ENCODE assay signal across 9 mouse cellular contexts in the genomic region with DNA sequence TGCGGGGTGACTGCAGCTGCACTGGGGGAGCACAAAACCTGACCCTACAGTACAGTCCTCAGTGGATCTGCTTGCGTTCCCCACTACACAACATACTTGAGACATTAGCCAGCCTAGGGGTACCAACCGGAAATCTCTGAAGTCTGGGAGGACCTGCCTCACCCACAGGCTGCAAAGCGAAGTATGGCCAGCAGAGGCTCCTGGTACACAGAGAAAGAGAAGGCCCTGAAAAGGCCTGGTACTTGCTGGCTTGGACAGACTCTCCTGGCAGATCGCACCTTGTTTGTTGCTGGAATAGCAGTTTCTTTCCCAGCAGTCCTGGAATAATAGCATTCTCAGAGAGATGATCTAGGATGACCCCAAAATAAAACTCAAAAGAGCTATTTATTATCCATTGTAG.
DNase-seq lines count a peak whose midpoint lies in the region; ATAC-seq and TF ChIP-seq lines count a peak whose summit lies in the region.
"Had no signal": no experiment of that assay in that cellular context is flagged by ENCODE, and none has a peak within 500 bp of the region (broad histone marks: within the 10 kb centered on the region; RNA-seq: fewer than 3 reads in every experiment).

No protein-coding gene starts in this region.

- H3K9ac ChIP-seq in kidney, embryonic 15.5 days, result no peak overlapping the region
- H3K9ac ChIP-seq: limb, embryonic 12.5 days had no signal

- no peak for ATAC-seq in kidney, embryonic 15.5 days (replicated peaks; ENCODE audit: low FRiP score)
- ATAC-seq in Patski, result no peak
- ATAC-seq in hematopoietic stem cell, adult 5-6 weeks (replicated peaks in 1 of 2; ENCODE audit: insufficient read depth in 1 of 2, low FRiP score in 2 of 2, low TSS enrichment in 1 of 2, low read depth in 1 of 2, poor library complexity in 2 of 2, severe bottlenecking in 2 of 2), result peak; percentile 84 to 94

- DNase-seq in kidney, adult 18-20 months, result peak; percentile 75
- no peak for DNase-seq in Patski (ENCODE audit: low read depth, low spot score)
- DNase-seq in cerebellum, postnatal 36 days, result peak; percentile 67 to 71
- DNase-seq in left cerebral cortex, postnatal 36 days (ENCODE audit: low spot score in 2 of 2), result peak; percentile 53 to 54
- peak; percentile 70 to 76 for DNase-seq in right cerebral cortex, adult 2 months (ENCODE audit: low spot score in 2 of 2)
- DNase-seq in yolk sac, embryonic 10.5 days (ENCODE audit: low spot score), result no peak

- peaks cover 10% of the 10 kb centered on the region for H3K4me1 ChIP-seq in kidney, embryonic 15.5 days

- CTCF ChIA-PET in Patski (lab: Charles Lee), result interaction anchor here (0.5 to 2.5 kb wide), 6 partner anchors 17 to 115 kb away, joined by 3 to 6 read pairs (median 3); no protein-coding TSS in a partner anchor

- H3K27ac ChIP-seq in kidney, embryonic 15.5 days, result no peak overlapping the region
- H3K27ac ChIP-seq: limb, embryonic 12.5 days had no signal

- no peaks in the 10 kb centered on the region for H3K27me3 ChIP-seq in kidney, embryonic 15.5 days
- H3K27me3 ChIP-seq in Patski, result no peaks in the 10 kb centered on the region
- H3K27me3 ChIP-seq: limb, embryonic 12.5 days had no signal

- peak; percentile 91 for TF ChIP-seq CTCF in Patski (IDR thresholded peaks at IDR 0.05)

- H3K4me3 ChIP-seq in kidney, embryonic 15.5 days (replicated peaks), result no peak overlapping the region
- H3K4me3 ChIP-seq: limb, embryonic 12.5 days had no signal

- H3K4me2 ChIP-seq in kidney, embryonic 15.5 days, result no peak overlapping the region
- H3K4me2 ChIP-seq: limb, embryonic 12.5 days had no signal

- peaks cover 4% of the 10 kb centered on the region; the same call in 1 of the 2 replicates for H3K36me3 ChIP-seq in kidney, embryonic 15.5 days

- intact Hi-C loops in left cerebral cortex, postnatal 36 days (cut with DNase I), result loop anchor here (5.0 kb wide), 2 partner anchors 66 to 94 kb away; partner anchors contain the start of genes Rab31 and Vapa

- POLR2A ChIA-PET in Patski (lab: Charles Lee), result no interaction called here

- 84% methylated on average over 5 of the region's 5 CpGs for WGBS in kidney, embryonic 15.5 days

- in situ Hi-C loops in Patski (cut with MboI; ENCODE audit: low pct_unique_long_range_greater_than_20kb), result loop anchor here (5.0 to 10.0 kb wide), 2 partner anchors 66 to 129 kb away; partner anchors contain the start of gene Rab31

- H3K9me3 ChIP-seq in kidney, embryonic 15.5 days (replicated peaks), result no peaks in the 10 kb centered on the region

Comparison
In these comparisons a context has a peak if more than half of its experiments do, and no peak if none do; other contexts are left out.
1. DNase-seq: peak in kidney, adult 18-20 months (single experiment), cerebellum, postnatal 36 days (2 of 2), left cerebral cortex, postnatal 36 days (2 of 2) and right cerebral cortex, adult 2 months (2 of 2); none in Patski (single experiment) and yolk sac, embryonic 10.5 days (single experiment).
2. ATAC-seq: peak in hematopoietic stem cell, adult 5-6 weeks (2 of 2); none in kidney, embryonic 15.5 days (single experiment) and Patski (single experiment).